Mouse (Mus musculus): ENCODE data around the gene Lamc2.

DNA sequence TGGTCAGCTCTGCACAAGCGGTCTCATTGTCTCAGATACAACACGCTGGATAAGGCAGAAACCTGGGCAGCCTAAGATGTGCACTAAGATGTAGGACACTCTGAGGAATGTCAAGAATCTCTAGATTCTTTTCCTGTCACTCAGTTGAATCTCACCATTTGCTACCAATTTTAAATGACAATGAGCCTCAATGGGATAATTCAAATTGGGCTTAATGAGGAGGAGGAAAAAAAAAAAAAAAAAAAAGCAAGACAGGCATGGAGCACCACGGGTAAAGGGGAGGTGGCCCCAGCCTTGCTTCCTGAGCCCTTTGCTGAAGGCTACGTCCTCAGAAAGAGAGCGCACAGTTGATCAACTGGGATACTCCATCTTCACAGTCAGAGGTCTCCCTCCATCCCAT is 93.1 kb downstream of the Lamc2 start:
- TF ChIP-seq POLR2A (IDR thresholded peaks at IDR 0.05; ENCODE audit: borderline replicate concordance, extremely low read depth, low read depth, low read length) (no peak), CTCF (IDR thresholded peaks at IDR 0.05; ENCODE audit: insufficient read depth, low read length) (no peak)

Measured in lung, adult 2 months (tissue).